Mouse (Mus musculus) cerebellum, adult 2 months (tissue): Measurements from ENCODE around the gene Dlgap1.

ENCODE experiments used
- CTCF ChIP-seq: fragments of 200-500 bp; IDR thresholded peaks from 2 replicates; pipeline ENCODE4 v1.5.1; 2011; ENCODE audit warnings: low read depth, mild to moderate bottlenecking, control low read depth, low read length, moderate library complexity, borderline replicate concordance; ENCODE audit not compliant: insufficient read depth
- POLR2A ChIP-seq: fragments of 200-500 bp; IDR thresholded peaks from 2 replicates; pipeline ENCODE4 v1.6.1; 2011; ENCODE audit warnings: low read length, control low read depth, borderline replicate concordance; ENCODE audit not compliant: insufficient read depth

GRCm38 (mm10) chr17:70864117-70864516, 895.2 kb downstream of the Dlgap1 start:
- TF ChIP-seq POLR2A (no peak), CTCF (no peak)
